Mouse (Mus musculus) erythroblast, embryonic 14.5 days (primary cell): ENCODE measurements around the gene Rpap3. TPM values are rescaled to one million over a fixed set of nuclear protein-coding genes. Genes with fewer than 3 reads are reported as not detected.

Experiments used
- H3K27me3 ChIP-seq: 2 replicates; pipeline ENCODE4 v1.6.1; 2012; ENCODE audit warnings: inconsistent platforms; ENCODE audit not compliant: control insufficient read depth
- H3K36me3 ChIP-seq: 2 replicates; pipeline ENCODE4 v1.6.1; 2012; ENCODE audit warnings: mild to moderate bottlenecking, inconsistent platforms; ENCODE audit not compliant: control insufficient read depth
- H3K4me1 ChIP-seq: 2 replicates; pipeline ENCODE4 v1.6.1; 2012; ENCODE audit warnings: inconsistent platforms; ENCODE audit not compliant: control insufficient read depth
- H3K4me3 ChIP-seq: replicated peaks from 2 replicates; pipeline ENCODE3; 2012; ENCODE audit warnings: moderate library complexity, mild to moderate bottlenecking, inconsistent platforms
- H3K9me3 ChIP-seq: 2 replicates; pipeline ENCODE4 v1.6.1; 2012; ENCODE audit warnings: low read length, inconsistent platforms, mixed read lengths; ENCODE audit not compliant: control insufficient read depth
- GATA1 ChIP-seq: IDR thresholded peaks from 2 replicates; pipeline ENCODE4 v1.6.1; 2012; ENCODE audit warnings: low read length, inconsistent platforms, mixed read lengths
- TAL1 ChIP-seq: IDR thresholded peaks from 3 replicates; pipeline ENCODE4 v1.6.1; 2012; ENCODE audit warnings: low read length, inconsistent platforms, mixed read lengths
- polyA plus RNA-seq: library from polyadenylated mRNA; stranded (reverse); fragments of >175 nt; gene quantifications from 2 replicates; pipeline ENCODE4 v1.2.3, GENCODE M21; 2012

Gene Rpap3
- polyA plus RNA-seq, 1 experiment = 0.42 TPM

GRCm38 (mm10) chr15:97648176-97648575, 57.4 kb downstream of the Rpap3 start:
- no peak for TF ChIP-seq GATA1
- TF ChIP-seq TAL1 = no peak
- no peaks in the 10 kb centered on the region for H3K4me1 ChIP-seq
- H3K36me3 ChIP-seq = no peaks in the 10 kb centered on the region
- peaks cover 5% of the 10 kb centered on the region for H3K9me3 ChIP-seq
- H3K27me3 ChIP-seq = no peaks in the 10 kb centered on the region
- H3K4me3 ChIP-seq = no peak overlapping the region

GRCm38 (mm10) chr15:97646426-97646825, 59.2 kb downstream of the Rpap3 start:
- no peaks in the 10 kb centered on the region for H3K4me1 ChIP-seq
- TF ChIP-seq GATA1 = no peak
- TF ChIP-seq TAL1 = no peak
- peaks cover 10% of the 10 kb centered on the region for H3K9me3 ChIP-seq

GRCm38 (mm10) chr15:97643986-97644385, 61.6 kb downstream of the Rpap3 start:
- TF ChIP-seq TAL1 (no peak), GATA1 (no peak)
- Histone ChIP-seq H3K9me3 (peaks cover 10% of the 10 kb centered on the region), H3K4me3 (no peak overlapping the region), H3K27me3 (no peaks in the 10 kb centered on the region), H3K36me3 (no peaks in the 10 kb centered on the region), H3K4me1 (no peaks in the 10 kb centered on the region)

More at GRCm38 (mm10) chr15:97646426-97646825, 59.2 kb downstream of the Rpap3 start:
- H3K27me3 ChIP-seq = no peaks in the 10 kb centered on the region
- no peak overlapping the region for H3K4me3 ChIP-seq
- H3K36me3 ChIP-seq = no peaks in the 10 kb centered on the region

Other genes starting within 250 kb of the Rpap3 start
- not detected in 2 replicates for gene Endou, start 25.5 kb upstream of the Rpap3 start, polyA plus RNA-seq
- 0.04 TPM in 1 of 2 replicates, not detected in the other for gene Rapgef3, start 62.1 kb upstream of the Rpap3 start, polyA plus RNA-seq
- gene Slc48a1, start 72.7 kb upstream of the Rpap3 start, polyA plus RNA-seq = 32.7 and 39.5 TPM in 2 replicates
- 0.45 and 0.62 TPM in 2 replicates for gene Hdac7, start 138.7 kb upstream of the Rpap3 start, polyA plus RNA-seq
- not detected in 2 replicates for gene Vdr, start 204.8 kb upstream of the Rpap3 start, polyA plus RNA-seq